Mouse (Mus musculus) kidney, embryonic 16.5 days (tissue): ENCODE measurements around the gene Fgf15. TPM values are rescaled to one million over a fixed set of nuclear protein-coding genes. Genes with fewer than 3 reads are reported as not detected.

Experiments
- ATAC-seq: fragments of 200-750 bp; cut with Nextera tagmentation; 2 replicates; pipeline ENCODE4 v1.8.0; 2017; ENCODE audit warnings: moderate TSS enrichment; ENCODE audit not compliant: low FRiP score, low TSS enrichment
- H3K27ac ChIP-seq: fragments of 300-500 bp; sonication (generic); 2 replicates; pipeline ENCODE4 v1.5.1; 2014; ENCODE audit warnings: low read length
- H3K27me3 ChIP-seq: fragments of 300-500 bp; sonication (generic); 2 replicates; pipeline ENCODE4 v1.6.1; 2014; ENCODE audit warnings: low read length, control low read depth, mixed read lengths; ENCODE audit not compliant: insufficient read depth
- H3K36me3 ChIP-seq: fragments of 300-500 bp; sonication (generic); 2 replicates; pipeline ENCODE4 v1.6.1; 2014; ENCODE audit warnings: low read length, control low read depth, mixed read lengths; ENCODE audit not compliant: insufficient read depth
- H3K4me1 ChIP-seq: fragments of 300-500 bp; sonication (generic); 2 replicates; pipeline ENCODE4 v1.6.1; 2014; ENCODE audit warnings: low read length, control low read depth, mixed read lengths; ENCODE audit not compliant: insufficient read depth
- H3K4me2 ChIP-seq: fragments of 300-500 bp; sonication (generic); replicated peaks from 2 replicates; pipeline ENCODE4 v1.6.1; 2014; ENCODE audit warnings: low read depth, low read length
- H3K4me3 ChIP-seq: fragments of 300-500 bp; sonication (generic); 2 replicates; pipeline ENCODE4 v1.5.1; 2014; ENCODE audit warnings: mild to moderate bottlenecking, low read length
- H3K9ac ChIP-seq: fragments of 300-500 bp; sonication (generic); replicated peaks from 2 replicates; pipeline ENCODE4 v1.6.1; 2014; ENCODE audit warnings: low read length
- H3K9me3 ChIP-seq: fragments of 300-500 bp; sonication (generic); 2 replicates; pipeline ENCODE4 v1.6.1; 2016; ENCODE audit warnings: low read length, control low read depth
- WGBS: fragments of 180-500 bp; shearing (Covaris S2); extraction: QIAGEN DNeasy Blood & Tissue Kit; methylation state at CpG from one replicate; pipeline ENCODE4 v1.1.7; 2014; 5-methylcytosine and 5-hydroxymethylcytosine counted together
- polyA plus RNA-seq: library from polyadenylated mRNA; unstranded; fragments of >200 nt; fragmentation: Nextera tagmentation; extraction: Ambion mirVana; gene quantifications from 2 replicates; pipeline ENCODE4 v1.2.1, GENCODE M21; 2015

The Fgf15 gene
- polyA plus RNA-seq, 1 experiment from 2014 or later: 3.1 TPM

GRCm38 (mm10) chr7:144862126-144862525 lies 34.2 kb upstream of the Fgf15 start:
- Histone ChIP-seq H3K27ac (no peak overlapping the region), H3K27me3 (peaks cover 76% of the 10 kb centered on the region), H3K9ac (no peak overlapping the region), H3K4me2 (peak overlapping the region; percentile 38), H3K4me1 (peaks cover 16% of the 10 kb centered on the region), H3K9me3 (no peaks in the 10 kb centered on the region), H3K4me3 (peak overlapping the region; percentile 30), H3K36me3 (no peaks in the 10 kb centered on the region)
- WGBS: under 1% methylated on average over 15 of the region's 15 CpGs
- ATAC-seq: no peak

DNA sequence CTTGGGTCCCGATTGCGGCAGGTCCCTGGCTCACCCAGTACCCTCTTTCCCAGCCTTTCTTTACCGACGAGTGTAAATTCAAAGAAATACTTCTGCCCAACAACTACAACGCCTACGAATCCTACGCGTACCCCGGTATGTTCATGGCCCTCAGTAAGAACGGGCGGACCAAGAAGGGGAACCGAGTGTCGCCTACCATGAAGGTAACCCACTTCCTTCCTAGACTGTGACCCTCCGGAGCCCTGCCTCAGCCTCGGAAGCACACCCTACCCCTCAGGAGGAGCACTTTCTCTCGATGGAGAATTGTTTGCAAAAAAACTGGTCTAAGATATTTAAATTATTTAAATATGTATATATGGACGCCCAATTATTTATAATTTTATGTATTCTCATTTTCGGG lies 33.6 kb upstream of the Fgf15 start:
- Histone ChIP-seq H3K9ac (no peak overlapping the region), H3K9me3 (no peaks in the 10 kb centered on the region), H3K36me3 (no peaks in the 10 kb centered on the region), H3K4me2 (no peak overlapping the region), H3K27me3 (peaks cover 76% of the 10 kb centered on the region), H3K27ac (no peak overlapping the region), H3K4me1 (peaks cover 16% of the 10 kb centered on the region), H3K4me3 (no peak overlapping the region)
- ATAC-seq: no peak
- 3% methylated on average over 18 of the region's 18 CpGs for WGBS

- H3K4me2 ChIP-seq: no peak overlapping the region
- H3K27ac ChIP-seq: no peak overlapping the region
- no peaks in the 10 kb centered on the region for H3K9me3 ChIP-seq
- H3K4me1 ChIP-seq: peaks cover 16% of the 10 kb centered on the region
- H3K4me3 ChIP-seq: no peak overlapping the region
- H3K27me3 ChIP-seq: peaks cover 76% of the 10 kb centered on the region
- no peak for ATAC-seq
- WGBS: under 1% methylated on average over 11 of the region's 11 CpGs
- no peaks in the 10 kb centered on the region for H3K36me3 ChIP-seq
- H3K9ac ChIP-seq: no peak overlapping the region
Measured at GRCm38 (mm10) chr7:144863196-144863595, 33.1 kb upstream of the Fgf15 start.

- no peak overlapping the region for H3K27ac ChIP-seq
- H3K4me2 ChIP-seq: no peak overlapping the region
- H3K9ac ChIP-seq: no peak overlapping the region
- no peak overlapping the region for H3K4me3 ChIP-seq
- peaks cover 16% of the 10 kb centered on the region for H3K4me1 ChIP-seq
- H3K9me3 ChIP-seq: no peaks in the 10 kb centered on the region
- WGBS: 33% methylated on average over 3 of the region's 3 CpGs
- no peak for ATAC-seq
- peaks cover 71% of the 10 kb centered on the region for H3K27me3 ChIP-seq
- no peaks in the 10 kb centered on the region for H3K36me3 ChIP-seq
Measured at GRCm38 (mm10) chr7:144864160-144864670, 32.1 kb upstream of the Fgf15 start.

GRCm38 (mm10) chr7:144867161-144867560 lies 29.2 kb upstream of the Fgf15 start:
- Histone ChIP-seq H3K4me1 (peaks cover 5% of the 10 kb centered on the region; the same call in 1 of the 2 replicates), H3K27ac (no peak overlapping the region), H3K9me3 (no peaks in the 10 kb centered on the region), H3K4me2 (no peak overlapping the region), H3K9ac (no peak overlapping the region), H3K36me3 (no peaks in the 10 kb centered on the region), H3K4me3 (no peak overlapping the region), H3K27me3 (peaks cover 42% of the 10 kb centered on the region)
- WGBS: 62% methylated on average over 4 of the region's 4 CpGs
- ATAC-seq: no peak

GRCm38 (mm10) chr7:144867602-144868001 lies 28.7 kb upstream of the Fgf15 start:
- H3K4me1 ChIP-seq: peaks cover 2% of the 10 kb centered on the region; the same call in 1 of the 2 replicates
- no peak overlapping the region for H3K4me3 ChIP-seq
- WGBS: 78% methylated on average over 8 of the region's 8 CpGs
- H3K4me2 ChIP-seq: no peak overlapping the region
- H3K27me3 ChIP-seq: peaks cover 38% of the 10 kb centered on the region
- H3K9ac ChIP-seq: no peak overlapping the region
- no peak overlapping the region for H3K27ac ChIP-seq
- no peaks in the 10 kb centered on the region for H3K9me3 ChIP-seq
- no peaks in the 10 kb centered on the region for H3K36me3 ChIP-seq
- no peak for ATAC-seq

GRCm38 (mm10) chr7:144872420-144872819 lies 23.9 kb upstream of the Fgf15 start:
- no peak overlapping the region for H3K9ac ChIP-seq
- no peak overlapping the region for H3K27ac ChIP-seq
- no peak; the same call in 1 of the 2 replicates for ATAC-seq
- no peaks in the 10 kb centered on the region for H3K9me3 ChIP-seq
- no peak overlapping the region for H3K4me3 ChIP-seq
- 0 out of 2 replicates have a peak, but pooled peaks cover 8% of the 10 kb centered on the region for H3K27me3 ChIP-seq
- no peak overlapping the region for H3K4me2 ChIP-seq
- peaks cover 3% of the 10 kb centered on the region; the same call in 1 of the 2 replicates for H3K4me1 ChIP-seq
- WGBS: 58% methylated on average over 4 of the region's 4 CpGs
- no peaks in the 10 kb centered on the region for H3K36me3 ChIP-seq

DNA sequence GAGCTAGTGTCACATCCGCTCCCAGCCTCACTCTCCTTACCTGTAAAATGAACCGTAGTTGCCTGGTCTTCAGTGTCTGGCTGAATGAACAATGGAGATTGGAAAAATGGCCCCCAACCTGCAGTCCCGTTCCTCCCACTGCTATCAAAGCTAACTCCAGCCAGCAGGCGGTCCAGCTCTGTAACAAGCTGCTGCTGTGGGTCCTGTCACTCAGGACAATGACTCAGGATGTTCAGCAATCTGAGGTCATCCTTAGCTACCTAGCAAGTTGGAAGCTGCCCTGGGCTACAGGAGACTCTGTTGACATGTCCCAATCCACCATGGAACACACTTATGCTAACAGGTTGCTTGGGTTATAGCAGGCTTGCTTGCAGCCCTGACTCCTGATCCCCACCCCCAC lies 23.2 kb upstream of the Fgf15 start:
- Histone ChIP-seq H3K9ac (no peak overlapping the region), H3K27ac (no peak overlapping the region)
- ATAC-seq: no peak

DNA sequence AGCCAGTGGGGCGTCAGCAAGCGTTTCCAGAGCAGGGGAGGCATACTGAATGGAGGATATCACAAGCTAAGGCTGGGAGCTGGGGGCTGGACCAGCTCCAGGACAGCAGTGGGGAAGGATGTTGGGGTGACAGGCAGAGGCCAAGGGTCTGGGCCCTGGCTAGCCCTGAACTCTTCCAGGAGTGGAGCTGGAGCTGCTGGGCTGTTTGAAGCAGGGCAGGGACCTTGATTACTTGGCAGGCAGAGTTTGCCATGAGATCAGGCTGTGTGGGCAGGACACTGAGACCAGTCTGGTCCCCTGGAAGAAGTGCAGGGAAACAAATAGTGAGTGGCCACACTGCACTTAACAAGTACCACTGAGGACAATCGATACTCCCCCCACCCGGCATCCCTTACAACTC lies 22.1 kb upstream of the Fgf15 start:
- no peaks in the 10 kb centered on the region for H3K9me3 ChIP-seq
- H3K9ac ChIP-seq: no peak overlapping the region
- ATAC-seq: no peak
- no peak overlapping the region for H3K4me2 ChIP-seq
- no peaks in the 10 kb centered on the region for H3K36me3 ChIP-seq
- H3K27ac ChIP-seq: no peak overlapping the region
- H3K4me3 ChIP-seq: no peak overlapping the region
- H3K4me1 ChIP-seq: peaks cover 3% of the 10 kb centered on the region; the same call in 1 of the 2 replicates
- 64% methylated on average over 4 of the region's 4 CpGs for WGBS
- H3K27me3 ChIP-seq: 0 out of 2 replicates have a peak, but pooled peaks cover 8% of the 10 kb centered on the region

More for the DNA sequence above, 23.2 kb upstream of the Fgf15 start:
- H3K36me3 ChIP-seq: no peaks in the 10 kb centered on the region
- 0 out of 2 replicates have a peak, but pooled peaks cover 8% of the 10 kb centered on the region for H3K27me3 ChIP-seq
- no peak overlapping the region for H3K4me3 ChIP-seq
- 78% methylated on average over 4 of the region's 4 CpGs for whole genome bisulfite sequencing
- no peaks in the 10 kb centered on the region for H3K9me3 ChIP-seq
- H3K4me1 ChIP-seq: peaks cover 3% of the 10 kb centered on the region; the same call in 1 of the 2 replicates
- H3K4me2 ChIP-seq: no peak overlapping the region

DNA sequence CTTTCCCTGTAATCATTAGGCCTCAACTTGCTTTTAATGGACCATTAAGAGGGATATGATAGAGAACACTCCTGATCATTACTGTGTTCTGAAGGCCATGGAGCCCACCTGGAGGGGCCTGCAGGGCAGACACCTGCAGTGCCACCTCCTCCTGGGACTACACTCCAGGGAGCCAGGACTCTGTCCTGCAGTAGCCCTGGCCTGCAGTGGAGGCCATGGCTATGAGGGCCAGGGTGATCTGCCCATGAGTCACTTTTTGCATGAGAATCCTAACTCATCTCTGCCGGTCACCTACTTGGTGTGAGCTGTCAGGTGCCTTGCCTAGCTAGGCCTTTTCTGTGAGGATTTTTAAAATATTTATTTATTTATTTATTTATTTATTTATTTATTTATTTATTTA lies 17.9 kb upstream of the Fgf15 start:
- H3K27me3 ChIP-seq: 0 out of 2 replicates have a peak, but pooled peaks cover 8% of the 10 kb centered on the region
- no peak overlapping the region for H3K9ac ChIP-seq
- H3K4me2 ChIP-seq: no peak overlapping the region
- no peak overlapping the region for H3K27ac ChIP-seq
- no peaks in the 10 kb centered on the region for H3K36me3 ChIP-seq
- WGBS: 96% methylated on average over 1 of the region's 1 CpGs
- H3K4me1 ChIP-seq: peaks cover 2% of the 10 kb centered on the region; the same call in 1 of the 2 replicates
- no peak overlapping the region for H3K4me3 ChIP-seq
- no peaks in the 10 kb centered on the region for H3K9me3 ChIP-seq
- no peak for ATAC-seq
